Mouse (Mus musculus) midbrain, embryonic 16.5 days (tissue): ENCODE data around the gene Ppp1r14b. TPM values are rescaled to one million over a fixed set of nuclear protein-coding genes. Genes with fewer than 3 reads are reported as not detected.

Experiments
- ATAC-seq: fragments of 200-750 bp; cut with Nextera tagmentation; 2 replicates; pipeline ENCODE4 v1.8.0; 2017; ENCODE audit warnings: moderate TSS enrichment
- H3K27ac ChIP-seq: fragments of 300-500 bp; sonication (generic); 2 replicates; pipeline ENCODE4 v1.5.1; 2014; ENCODE audit warnings: mild to moderate bottlenecking, low read length, mixed read lengths
- H3K27me3 ChIP-seq: fragments of 300-500 bp; sonication (generic); 2 replicates; pipeline ENCODE4 v1.6.1; 2014; ENCODE audit warnings: low read depth, low read length, mixed read lengths; ENCODE audit not compliant: control insufficient read depth, insufficient read depth
- H3K36me3 ChIP-seq: fragments of 300-500 bp; sonication (generic); 2 replicates; pipeline ENCODE4 v1.6.1; 2014; ENCODE audit warnings: mild to moderate bottlenecking, low read length, moderate library complexity, mixed read lengths; ENCODE audit not compliant: control insufficient read depth, insufficient read depth
- H3K4me1 ChIP-seq: fragments of 300-500 bp; sonication (generic); 2 replicates; pipeline ENCODE4 v1.6.1; 2014; ENCODE audit warnings: mild to moderate bottlenecking, low read length, mixed read lengths; ENCODE audit not compliant: control insufficient read depth, insufficient read depth
- H3K4me2 ChIP-seq: fragments of 300-500 bp; sonication (generic); 2 replicates; pipeline ENCODE4 v1.6.1; 2014; ENCODE audit warnings: mild to moderate bottlenecking, low read length, mixed read lengths
- H3K4me3 ChIP-seq: fragments of 300-500 bp; sonication (generic); 2 replicates; pipeline ENCODE4 v1.5.1; 2014; ENCODE audit warnings: low read depth, mild to moderate bottlenecking, low read length, moderate library complexity, mixed read lengths
- H3K9ac ChIP-seq: fragments of 300-500 bp; sonication (generic); 2 replicates; pipeline ENCODE4 v1.6.1; 2014; ENCODE audit warnings: low read depth, low read length, mixed read lengths
- H3K9me3 ChIP-seq: fragments of 300-500 bp; sonication (generic); replicated peaks from 2 replicates; pipeline ENCODE4 v1.6.1; 2014; ENCODE audit warnings: mild to moderate bottlenecking, low read length, mixed read lengths; ENCODE audit not compliant: control insufficient read depth, poor library complexity, severe bottlenecking
- WGBS: fragments of 180-500 bp; shearing (Covaris S2); extraction: QIAGEN DNeasy Blood & Tissue Kit; methylation state at CpG from one replicate; pipeline ENCODE4 v1.1.7; 2014; 5-methylcytosine and 5-hydroxymethylcytosine counted together
- polyA plus RNA-seq: library from polyadenylated mRNA; unstranded; fragments of >200 nt; fragmentation: Nextera tagmentation; extraction: Ambion mirVana; gene quantifications from 2 replicates; pipeline ENCODE4 v1.2.1, GENCODE M21; 2015

The Ppp1r14b gene
- polyA plus RNA-seq, 1 experiment from 2014 or later = 111 TPM

DNA sequence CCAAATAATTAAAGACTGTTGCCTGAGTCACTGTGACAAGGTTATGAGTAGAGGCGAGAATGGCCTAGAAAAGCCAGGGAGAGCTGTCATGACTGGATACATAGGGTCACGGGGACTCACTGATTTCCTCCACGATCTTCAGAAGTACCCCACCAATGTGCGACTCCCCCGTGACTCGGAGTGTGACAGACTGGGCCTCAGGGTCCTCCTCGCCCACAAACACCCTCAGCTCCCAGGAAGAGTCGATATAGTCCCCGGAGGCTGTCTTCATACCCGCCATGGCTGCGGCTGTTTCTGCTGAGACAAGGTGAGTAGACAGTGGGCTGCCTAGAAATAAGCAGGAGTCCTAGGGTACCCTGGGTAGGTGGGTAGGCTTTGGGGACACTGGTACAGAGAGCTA, 43.8 kb downstream of the Ppp1r14b start:
- H3K27me3 ChIP-seq = no peaks in the 10 kb centered on the region
- H3K4me2 ChIP-seq = no peak overlapping the region
- WGBS = 94% methylated on average over 11 of the region's 11 CpGs
- no peaks in the 10 kb centered on the region for H3K9me3 ChIP-seq
- ATAC-seq = no peak
- H3K36me3 ChIP-seq = peaks cover 20% of the 10 kb centered on the region
- H3K27ac ChIP-seq = no peak overlapping the region
- no peak overlapping the region for H3K4me3 ChIP-seq
- H3K9ac ChIP-seq = no peak overlapping the region
- H3K4me1 ChIP-seq = no peaks in the 10 kb centered on the region

DNA sequence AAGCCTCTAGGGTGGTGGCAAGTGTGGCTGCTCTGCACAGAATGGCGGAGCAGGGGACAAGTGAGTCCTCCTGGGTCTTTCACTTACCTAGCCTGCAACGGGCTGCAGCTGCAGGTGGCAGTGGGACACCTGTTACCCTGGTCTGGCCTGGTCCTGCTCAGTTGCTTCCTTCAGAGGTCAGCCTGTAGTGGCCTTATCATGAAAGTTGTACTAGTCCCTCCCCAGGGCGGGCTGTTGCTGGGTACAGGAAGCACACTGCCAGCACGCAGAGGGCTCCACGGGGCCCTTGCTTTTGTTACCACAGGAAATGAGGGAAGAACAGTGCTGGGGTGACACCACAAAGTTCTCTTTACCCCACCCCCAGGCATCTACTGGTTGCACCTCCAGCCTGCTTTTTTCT, 44.4 kb downstream of the Ppp1r14b start, which contains the start of gene Fermt3:
Gene Fermt3 (minus strand): TSS at position 279 of the 400 bp plus-strand sequence.
- ATAC-seq = no peak
- peaks cover 24% of the 10 kb centered on the region for H3K36me3 ChIP-seq
- no peaks in the 10 kb centered on the region for H3K27me3 ChIP-seq
- H3K27ac ChIP-seq = no peak within 1 kb of the TSS
- no peak within 1 kb of the TSS for H3K9ac ChIP-seq
- H3K4me3 ChIP-seq = no peak within 1 kb of the TSS
- no peaks in the 10 kb centered on the region for H3K9me3 ChIP-seq
- no peaks in the 10 kb centered on the region for H3K4me1 ChIP-seq
- WGBS = 92% methylated on average over 5 of the region's 5 CpGs
- H3K4me2 ChIP-seq = no peak within 1 kb of the TSS

DNA sequence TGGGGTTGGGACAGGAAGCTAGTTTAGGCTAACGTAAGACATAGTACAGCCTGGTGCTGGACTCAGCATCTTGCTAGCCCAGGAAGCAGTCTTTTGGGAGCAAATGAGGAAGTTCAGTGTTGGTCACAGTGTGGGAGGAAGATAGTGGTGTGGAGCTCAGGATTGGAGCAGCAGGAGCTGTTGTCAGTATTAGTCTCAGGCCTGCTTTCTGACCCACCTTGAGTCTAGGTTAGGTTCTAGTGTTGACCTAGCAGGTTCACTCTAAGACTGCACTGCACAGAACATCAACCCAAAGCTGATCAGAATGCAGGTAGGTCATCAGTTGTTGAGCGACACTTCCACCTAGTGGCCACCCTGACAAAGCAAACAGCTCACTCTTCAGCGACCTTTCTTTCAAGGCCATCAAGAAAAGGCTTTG, 45.5 kb downstream of the Ppp1r14b start:
- no peak overlapping the region for H3K9ac ChIP-seq
- H3K27ac ChIP-seq = no peak overlapping the region
- ATAC-seq = peak; percentile 71; the same call in 1 of the 2 replicates
- H3K9me3 ChIP-seq = no peaks in the 10 kb centered on the region
- no peaks in the 10 kb centered on the region for H3K27me3 ChIP-seq
- H3K4me1 ChIP-seq = no peaks in the 10 kb centered on the region
- 51% methylated on average over 3 of the region's 3 CpGs for WGBS
- H3K4me3 ChIP-seq = no peak overlapping the region
- peaks cover 33% of the 10 kb centered on the region for H3K36me3 ChIP-seq
- H3K4me2 ChIP-seq = no peak overlapping the region

Other genes starting within 250 kb of the Ppp1r14b start
- gene Rps6ka4, start 134.3 kb upstream of the Ppp1r14b start, polyA plus RNA-seq = 10.1 and 14.6 TPM in 2 replicates
- gene Ccdc88b, start 116.8 kb upstream of the Ppp1r14b start, polyA plus RNA-seq = 0.27 and 0.55 TPM in 2 replicates
- gene Trmt112, start 65.3 kb upstream of the Ppp1r14b start, polyA plus RNA-seq = 95.3 and 107 TPM in 2 replicates
- gene Prdx5, start 64.9 kb upstream of the Ppp1r14b start, polyA plus RNA-seq = 353 and 382 TPM in 2 replicates
- gene Esrra, start 53.2 kb upstream of the Ppp1r14b start, polyA plus RNA-seq = 13.2 and 13.4 TPM in 2 replicates
- gene Catsperz, start 49.6 kb upstream of the Ppp1r14b start, polyA plus RNA-seq = 0.85 and 1.9 TPM in 2 replicates
- gene Kcnk4, start 40.5 kb upstream of the Ppp1r14b start, polyA plus RNA-seq = 7.7 and 11.7 TPM in 2 replicates
- gene Bad, start 33.1 kb upstream of the Ppp1r14b start, polyA plus RNA-seq = 84.7 and 92.5 TPM in 2 replicates
- 68.8 and 69.7 TPM in 2 replicates for gene Gpr137, start 32.5 kb upstream of the Ppp1r14b start, polyA plus RNA-seq
- 9.7 and 10.7 TPM in 2 replicates for gene Plcb3, start 1.5 kb downstream of the Ppp1r14b start, polyA plus RNA-seq
- gene Fkbp2, start 5.5 kb downstream of the Ppp1r14b start, polyA plus RNA-seq = 114 and 129 TPM in 2 replicates
- 41.9 and 57.8 TPM in 2 replicates for gene Vegfb, start 12.7 kb downstream of the Ppp1r14b start, polyA plus RNA-seq
- 21.6 and 22.9 TPM in 2 replicates for gene Dnajc4, start 17.6 kb downstream of the Ppp1r14b start, polyA plus RNA-seq
- 19.4 and 19.6 TPM in 2 replicates for gene Nudt22, start 21.1 kb downstream of the Ppp1r14b start, polyA plus RNA-seq
- 17.2 and 17.3 TPM in 2 replicates for gene Trpt1, start 21.2 kb downstream of the Ppp1r14b start, polyA plus RNA-seq
- 3.0 and 3.5 TPM in 2 replicates for gene Fermt3, start 44.5 kb downstream of the Ppp1r14b start, polyA plus RNA-seq
- 204 and 211 TPM in 2 replicates for gene Stip1, start 65.0 kb downstream of the Ppp1r14b start, polyA plus RNA-seq
- 4.4 and 5.9 TPM in 2 replicates for gene Macrod1, start 81.8 kb downstream of the Ppp1r14b start, polyA plus RNA-seq
- gene Flrt1, start 130.8 kb downstream of the Ppp1r14b start, polyA plus RNA-seq = 11.6 and 12.0 TPM in 2 replicates
- 235 and 240 TPM in 2 replicates for gene Otub1, start 231.3 kb downstream of the Ppp1r14b start, polyA plus RNA-seq
- 837 and 884 TPM in 2 replicates for gene Cox8a, start 242.6 kb downstream of the Ppp1r14b start, polyA plus RNA-seq